Mouse (Mus musculus) CD4-positive, CD25-positive, alpha-beta regulatory T cell, adult 2 months (primary cell): Measurements from ENCODE around the gene Capn9.

Experiments
- DNase-seq: peaks from one replicate; pipeline ENCODE4 v3.0.0-alpha.2; 2012; ENCODE audit warnings: low read depth, low spot score

The Capn9 gene

GRCm38 (mm10) chr8:124635247-124635502 lies 59.3 kb downstream of the Capn9 start:
- DNase-seq = no peak

GRCm38 (mm10) chr8:124641599-124641998 lies 65.7 kb downstream of the Capn9 start:
- no peak for DNase-seq

- DNase-seq = no peak
Observed at GRCm38 (mm10) chr8:124643540-124644339, 67.8 kb downstream of the Capn9 start.

GRCm38 (mm10) chr8:124648311-124648710 lies 72.4 kb downstream of the Capn9 start:
- DNase-seq = no peak

- no peak for DNase-seq
Observed at GRCm38 (mm10) chr8:124651776-124652175, 75.9 kb downstream of the Capn9 start.

- DNase-seq = no peak
Observed at GRCm38 (mm10) chr8:124652546-124652945, 76.6 kb downstream of the Capn9 start.

GRCm38 (mm10) chr8:124653568-124654475 lies 77.9 kb downstream of the Capn9 start:
- no peak for DNase-seq

- DNase-seq = peak; percentile 29
Observed at GRCm38 (mm10) chr8:124657961-124658360, 82.0 kb downstream of the Capn9 start.

- peak; percentile 15 for DNase-seq
Observed at GRCm38 (mm10) chr8:124658415-124658814, 82.5 kb downstream of the Capn9 start.

GRCm38 (mm10) chr8:124661781-124662180 lies 85.9 kb downstream of the Capn9 start:
- DNase-seq = no peak

- DNase-seq = peak; percentile 26
Observed at GRCm38 (mm10) chr8:124662446-124663111, 86.7 kb downstream of the Capn9 start.

GRCm38 (mm10) chr8:124663112-124663873 lies 87.4 kb downstream of the Capn9 start, which contains the start of gene 2310022B05Rik:
Gene 2310022B05Rik (minus strand): TSS chr8:124663369.
- DNase-seq = peak; percentile 87

- DNase-seq = peak; percentile 25
Observed at GRCm38 (mm10) chr8:124663874-124664230, 87.9 kb downstream of the Capn9 start.

- no peak for DNase-seq
Observed at GRCm38 (mm10) chr8:124664414-124664813, 88.5 kb downstream of the Capn9 start.
